Mouse (Mus musculus): Measurements from ENCODE around the gene Itga1. TPM values are rescaled to one million over a fixed set of nuclear protein-coding genes. Genes with fewer than 3 reads are reported as not detected.

Gene Itga1
- total and polyA plus RNA-seq, 3 experiments: not detected

DNA sequence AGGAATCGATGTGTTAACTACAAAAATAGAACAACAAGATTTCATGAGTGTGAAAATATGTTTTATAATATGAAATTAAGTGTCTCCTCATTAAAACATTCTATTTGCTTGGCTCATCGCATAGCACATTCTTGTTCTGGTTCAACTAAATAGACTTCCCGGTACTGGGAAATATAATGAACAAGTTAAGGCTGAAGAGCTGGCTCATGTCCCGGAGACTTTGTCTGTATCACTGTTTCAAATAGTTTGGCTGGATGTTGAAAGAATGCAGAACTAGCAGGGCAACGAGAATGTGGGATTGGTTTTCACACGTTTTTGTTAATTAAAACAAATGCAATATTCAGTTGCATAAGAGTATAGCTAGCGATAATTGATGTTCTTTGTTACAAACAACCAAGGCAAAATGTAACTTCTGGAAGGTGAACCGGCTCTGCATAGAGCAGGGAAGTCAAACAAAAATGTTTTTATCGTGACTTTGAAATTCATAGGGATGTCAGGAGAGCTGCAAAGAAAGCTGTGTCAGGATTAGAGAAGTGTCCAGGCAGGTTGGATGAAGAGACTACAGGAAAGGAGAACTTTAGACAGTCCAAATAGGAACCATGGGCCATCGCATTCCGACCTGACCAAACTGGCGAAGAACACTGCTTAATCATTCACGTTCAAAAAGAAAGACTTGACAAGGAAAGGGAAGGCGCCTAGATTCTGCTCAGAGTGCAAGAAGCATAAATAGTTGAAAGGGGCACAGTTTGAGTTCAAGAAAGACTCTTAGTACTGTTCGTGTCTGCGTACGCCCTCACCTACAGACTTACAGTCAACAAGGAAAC is 70.4 kb downstream of the Itga1 start:
- Histone ChIP-seq H3K27ac (ENCODE audit: control insufficient read depth, low read depth, low read length) (no peak overlapping the region), H3K4me3 (ENCODE audit: control insufficient read depth in 1 of 2, insufficient read depth in 1 of 2, low read depth in 2 of 2, low read length in 2 of 2) (no peak overlapping the region), H3K36me3 (ENCODE audit: control insufficient read depth in 1 of 2, insufficient read depth in 2 of 2, low read length in 2 of 2) (no peaks in the 10 kb centered on the region), H3K79me2 (ENCODE audit: control insufficient read depth, insufficient read depth, low read length, poor library complexity) (no peaks in the 10 kb centered on the region), H3K27me3 (ENCODE audit: control insufficient read depth in 1 of 2, insufficient read depth in 2 of 2, low read length in 2 of 2) (no peaks in the 10 kb centered on the region), H3K9ac (ENCODE audit: control insufficient read depth, low read depth, low read length, poor library complexity, severe bottlenecking) (no peak overlapping the region), H3K9me3 (replicated peaks; ENCODE audit: insufficient read depth, low read length) (no peaks in the 10 kb centered on the region), H3K4me1 (ENCODE audit: control insufficient read depth in 1 of 2, insufficient read depth in 2 of 2, low read length in 2 of 2) (no peaks in the 10 kb centered on the region)
- no peak for DNase-seq (ENCODE audit: low read depth, low spot score)
- TF ChIP-seq CTCF (IDR thresholded peaks at IDR 0.05 in 2 of 3, conservative IDR thresholded peaks at IDR 0.05 in 1 of 3; ENCODE audit: control insufficient read depth in 1 of 3, insufficient read depth in 1 of 3, low read depth in 2 of 3, low read length in 3 of 3, poor library complexity in 1 of 3, severe bottlenecking in 1 of 3) (no peak), ZNF384 (IDR thresholded peaks at IDR 0.05; ENCODE audit: low read depth, low read length) (no peak), BHLHE40 (IDR thresholded peaks at IDR 0.05; ENCODE audit: borderline replicate concordance, low read depth, low read length) (no peak), POLR2AphosphoS5 (IDR thresholded peaks at IDR 0.05; ENCODE audit: borderline replicate concordance, low read depth, low read length) (no peak), TCF12 (IDR thresholded peaks at IDR 0.05; ENCODE audit: low read depth, low read length) (no peak), ZKSCAN1 (IDR thresholded peaks at IDR 0.05; ENCODE audit: low read depth, low read length) (no peak), MYC (IDR thresholded peaks at IDR 0.05; ENCODE audit: low read depth, low read length) (no peak), TBP (IDR thresholded peaks at IDR 0.05; ENCODE audit: low read depth, low read length) (no peak)

DNA sequence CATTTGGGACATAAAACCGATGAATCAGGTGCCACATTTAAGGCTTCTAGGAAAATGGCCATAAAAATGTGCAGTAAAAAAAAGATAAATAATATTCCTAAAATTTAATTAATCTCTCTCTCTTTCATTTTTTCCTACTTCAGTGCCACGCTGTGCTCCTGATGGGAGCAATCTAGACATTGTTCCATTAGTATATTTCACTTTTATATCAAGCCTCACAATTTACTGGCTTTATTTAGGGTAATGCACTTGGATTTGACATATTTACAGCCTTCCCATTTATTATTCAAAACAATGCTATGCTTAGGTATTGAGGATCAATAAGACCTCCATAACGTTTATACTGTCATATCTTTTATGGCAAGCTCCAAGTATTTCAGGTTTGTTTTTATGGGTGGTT is 76.4 kb downstream of the Itga1 start:
- no peaks in the 10 kb centered on the region for H3K36me3 ChIP-seq (ENCODE audit: control insufficient read depth in 1 of 2, insufficient read depth in 2 of 2, low read length in 2 of 2)
- no peaks in the 10 kb centered on the region for H3K27me3 ChIP-seq (ENCODE audit: control insufficient read depth in 1 of 2, insufficient read depth in 2 of 2, low read length in 2 of 2)
- no peak overlapping the region for H3K4me3 ChIP-seq (ENCODE audit: control insufficient read depth in 1 of 2, insufficient read depth in 1 of 2, low read depth in 2 of 2, low read length in 2 of 2)
- no peaks in the 10 kb centered on the region for H3K79me2 ChIP-seq (ENCODE audit: control insufficient read depth, insufficient read depth, low read length, poor library complexity)
- no peak overlapping the region for H3K27ac ChIP-seq (ENCODE audit: control insufficient read depth, low read depth, low read length)
- no peak for TF ChIP-seq ELF1 (IDR thresholded peaks at IDR 0.05; ENCODE audit: low read depth, low read length)
- TF ChIP-seq MXI1 (IDR thresholded peaks at IDR 0.05; ENCODE audit: low read depth, low read length): no peak
- no peak for TF ChIP-seq TBP (IDR thresholded peaks at IDR 0.05; ENCODE audit: low read depth, low read length)
- TF ChIP-seq MAZ (IDR thresholded peaks at IDR 0.05; ENCODE audit: low read depth, low read length): no peak
- TF ChIP-seq USF2 (IDR thresholded peaks at IDR 0.05; ENCODE audit: borderline replicate concordance in 1 of 2, insufficient read depth in 1 of 2, low read depth in 1 of 2, low read length in 2 of 2): no peak
- TF ChIP-seq SMC3 (IDR thresholded peaks at IDR 0.05; ENCODE audit: low read depth, low read length): no peak
- TF ChIP-seq USF1 (IDR thresholded peaks at IDR 0.05; ENCODE audit: low read depth, low read length): no peak
- no peak for TF ChIP-seq POLR2AphosphoS2 (IDR thresholded peaks at IDR 0.05; ENCODE audit: low read length)
- no peak for TF ChIP-seq RCOR1 (IDR thresholded peaks at IDR 0.05; ENCODE audit: low read depth, low read length)
- no peak for TF ChIP-seq ETS1 (IDR thresholded peaks at IDR 0.05; ENCODE audit: low read depth, low read length)
- no peak for TF ChIP-seq MYB (IDR thresholded peaks at IDR 0.05; ENCODE audit: low read depth, low read length)
- TF ChIP-seq POLR2A (IDR thresholded peaks at IDR 0.05; ENCODE audit: control insufficient read depth in 1 of 2, insufficient read depth in 1 of 2, low read depth in 1 of 2, low read length in 2 of 2, poor library complexity in 1 of 2): no peak
- TF ChIP-seq CHD1 (IDR thresholded peaks at IDR 0.05; ENCODE audit: low read depth, low read length): no peak
- no peak for TF ChIP-seq SIN3A (IDR thresholded peaks at IDR 0.05; ENCODE audit: low read length)
- no peak for TF ChIP-seq CHD2 (IDR thresholded peaks at IDR 0.05; ENCODE audit: low read length)
- no peak for TF ChIP-seq KAT2A (conservative IDR thresholded peaks at IDR 0.05; ENCODE audit: low read depth, low read length)
- no peak for TF ChIP-seq ZC3H11A (IDR thresholded peaks at IDR 0.05; ENCODE audit: low read depth, low read length)
- TF ChIP-seq JUND (IDR thresholded peaks at IDR 0.05; ENCODE audit: low read depth, low read length): no peak
- H3K4me1 ChIP-seq (ENCODE audit: control insufficient read depth in 1 of 2, insufficient read depth in 2 of 2, low read length in 2 of 2): no peaks in the 10 kb centered on the region
- DNase-seq (ENCODE audit: low read depth, low spot score): no peak
- no peaks in the 10 kb centered on the region for H3K9me3 ChIP-seq (replicated peaks; ENCODE audit: insufficient read depth, low read length)
- no peak overlapping the region for H3K9ac ChIP-seq (ENCODE audit: control insufficient read depth, low read depth, low read length, poor library complexity, severe bottlenecking)
